Mouse (Mus musculus): ENCODE measurements around the gene Col4a1. TPM values are rescaled to one million over a fixed set of nuclear protein-coding genes. Genes with fewer than 3 reads are reported as not detected.

Gene Col4a1
- polyA plus RNA-seq, 1 experiment from 2014 or later, result 123 TPM

DNA sequence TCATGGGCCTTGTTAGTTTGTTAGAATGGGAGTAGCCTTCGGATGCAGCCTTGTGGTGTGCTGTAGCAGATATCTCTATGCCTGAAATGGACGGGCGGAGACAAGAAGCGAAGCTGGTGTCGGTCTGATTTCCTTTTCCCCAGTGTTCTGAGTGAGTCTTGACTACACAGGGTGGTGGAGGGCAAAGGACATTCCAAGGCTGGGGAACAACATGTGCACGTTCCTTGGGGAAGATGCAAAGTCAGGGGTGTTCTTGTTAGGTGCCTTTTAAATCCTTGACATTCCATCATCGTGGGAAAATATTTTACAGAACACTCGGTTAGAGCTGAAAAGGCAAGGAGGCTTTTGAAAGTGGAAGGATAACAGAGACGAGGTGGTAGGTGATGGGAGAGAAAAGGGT lies 31.8 kb upstream of the Col4a1 start:
- H3K27ac ChIP-seq, result no peak overlapping the region
- no peaks in the 10 kb centered on the region for H3K27me3 ChIP-seq (ENCODE audit: insufficient read depth, poor library complexity, severe bottlenecking)
- no peaks in the 10 kb centered on the region for H3K9me3 ChIP-seq
- 84% methylated on average over 9 of the region's 9 CpGs for WGBS
- peaks cover 30% of the 10 kb centered on the region for H3K4me1 ChIP-seq (replicated peaks)
- no peak for DNase-seq (ENCODE audit: low spot score)
- no peaks in the 10 kb centered on the region for H3K36me3 ChIP-seq
- no peak overlapping the region for H3K4me3 ChIP-seq

DNA sequence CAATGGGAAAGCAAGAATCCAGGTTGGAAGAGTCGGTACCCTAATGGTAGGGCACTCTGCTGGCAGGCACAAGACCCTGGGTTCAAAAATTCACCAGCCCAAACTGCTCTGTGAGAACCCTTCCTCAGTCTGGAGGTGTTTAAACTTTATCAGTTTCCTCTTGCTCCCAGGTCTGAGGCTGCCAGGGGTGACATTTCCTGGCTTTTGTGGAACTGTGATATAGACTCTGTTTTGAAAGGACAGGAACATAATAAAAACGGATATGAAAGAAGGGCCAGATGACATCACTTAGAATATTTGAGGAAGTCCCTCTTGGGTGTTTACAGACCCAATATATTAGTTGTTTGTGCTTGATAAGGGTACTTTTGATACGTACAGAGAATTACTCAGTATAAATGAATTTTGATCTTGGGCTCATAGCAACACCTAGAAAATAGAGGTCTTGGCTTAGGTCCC lies 28.5 kb upstream of the Col4a1 start:
- no peaks in the 10 kb centered on the region for H3K36me3 ChIP-seq
- H3K4me3 ChIP-seq, result no peak overlapping the region
- H3K27ac ChIP-seq, result no peak overlapping the region
- no peaks in the 10 kb centered on the region for H3K27me3 ChIP-seq (ENCODE audit: insufficient read depth, poor library complexity, severe bottlenecking)
- no peak for DNase-seq (ENCODE audit: low spot score)
- 86% methylated on average over 3 of the region's 3 CpGs for WGBS
- H3K9me3 ChIP-seq, result no peaks in the 10 kb centered on the region
- peaks cover 33% of the 10 kb centered on the region for H3K4me1 ChIP-seq (replicated peaks)

DNA sequence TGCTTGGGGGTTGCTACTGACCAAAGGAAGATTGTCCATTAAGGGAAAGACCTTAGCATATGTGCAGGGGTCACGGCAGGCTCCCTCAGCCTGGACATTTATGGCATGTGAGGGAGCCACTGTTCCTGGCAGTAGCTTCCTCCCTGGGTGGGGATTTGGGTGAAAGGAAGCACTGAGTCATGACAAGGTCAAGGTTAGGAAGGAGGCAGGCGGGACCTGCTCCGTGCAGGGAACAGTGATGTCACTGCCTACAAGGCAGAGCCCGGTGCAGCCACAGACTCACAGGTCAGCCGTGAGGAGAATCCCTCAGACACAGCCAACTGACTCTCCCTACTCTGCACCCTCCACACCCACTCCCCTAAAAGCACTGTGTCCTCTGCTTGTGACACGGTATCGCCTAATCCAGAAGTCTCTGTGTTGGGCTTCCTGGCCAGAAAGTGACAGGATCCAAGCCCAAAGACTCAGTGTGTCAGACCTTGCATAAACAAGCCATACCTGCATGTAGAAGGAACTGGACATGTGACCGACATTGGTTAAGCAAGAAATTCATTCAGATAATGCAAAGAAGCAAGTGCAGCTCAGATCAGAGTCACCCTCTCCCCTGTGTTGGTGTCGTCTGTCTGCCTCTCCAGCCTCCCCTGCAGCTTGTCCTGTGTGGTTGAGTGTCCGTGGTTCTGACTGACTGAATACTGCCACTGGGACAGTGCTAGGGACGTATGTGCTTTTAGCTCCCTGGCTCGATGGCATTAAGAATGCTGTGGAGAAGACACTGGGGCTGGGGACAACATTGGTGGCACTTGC lies 27.9 kb upstream of the Col4a1 start:
- H3K27ac ChIP-seq, result peak overlapping the region; percentile 26; the same call in 1 of the 2 replicates
- H3K4me1 ChIP-seq (replicated peaks), result peaks cover 38% of the 10 kb centered on the region
- no peak for DNase-seq (ENCODE audit: low spot score)
- H3K27me3 ChIP-seq (ENCODE audit: insufficient read depth, poor library complexity, severe bottlenecking), result no peaks in the 10 kb centered on the region
- H3K36me3 ChIP-seq, result no peaks in the 10 kb centered on the region
- H3K9me3 ChIP-seq, result no peaks in the 10 kb centered on the region
- 78% methylated on average over 12 of the region's 12 CpGs for WGBS
- no peak overlapping the region for H3K4me3 ChIP-seq

DNA sequence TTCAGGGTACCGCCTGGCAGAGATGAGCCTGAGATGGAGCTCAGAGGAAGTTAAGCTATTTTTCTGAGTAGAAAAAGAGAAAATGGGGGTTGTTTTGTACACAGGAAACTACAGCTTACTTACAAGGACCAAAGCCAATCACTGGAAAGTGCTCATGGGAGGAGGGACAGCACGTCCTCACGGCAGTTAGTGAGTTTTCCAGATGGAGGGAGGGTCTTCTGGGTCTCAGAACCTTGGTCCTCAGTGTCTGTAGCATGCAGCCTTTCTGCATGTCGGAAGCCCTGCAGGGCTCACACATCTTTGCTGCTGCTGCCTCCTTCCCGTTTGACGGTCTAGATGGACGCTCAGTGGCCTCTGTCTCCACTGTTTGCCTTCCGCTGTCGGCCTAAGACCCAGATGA lies 25.9 kb upstream of the Col4a1 start:
- WGBS, result 90% methylated on average over 9 of the region's 9 CpGs
- Histone ChIP-seq H3K4me1 (replicated peaks) (peaks cover 56% of the 10 kb centered on the region), H3K27me3 (ENCODE audit: insufficient read depth, poor library complexity, severe bottlenecking) (no peaks in the 10 kb centered on the region), H3K36me3 (no peaks in the 10 kb centered on the region), H3K9me3 (no peaks in the 10 kb centered on the region), H3K27ac (no peak overlapping the region), H3K4me3 (no peak overlapping the region)
- no peak for DNase-seq (ENCODE audit: low spot score)

DNA sequence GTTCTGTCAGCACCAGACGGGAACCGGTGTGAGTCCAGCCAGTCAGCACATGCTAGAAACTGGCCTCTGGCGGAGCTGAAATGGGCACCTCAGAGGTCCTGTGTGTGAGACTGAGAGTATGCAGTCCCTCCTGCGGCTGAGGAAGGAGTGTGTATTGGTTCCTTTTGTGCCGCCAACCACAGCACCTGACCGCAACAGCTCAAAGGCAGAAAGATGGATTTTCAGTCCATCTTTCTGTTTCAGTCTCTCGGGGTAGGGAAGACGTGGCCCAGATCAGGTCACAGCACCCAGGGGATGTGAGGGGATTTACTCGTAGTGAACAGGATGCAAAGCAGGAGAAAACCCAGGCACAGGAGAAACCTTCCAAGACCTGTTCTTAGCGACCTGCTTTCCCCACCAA lies 25.0 kb upstream of the Col4a1 start:
- H3K27ac ChIP-seq, result no peak overlapping the region
- DNase-seq (ENCODE audit: low spot score), result no peak

DNA sequence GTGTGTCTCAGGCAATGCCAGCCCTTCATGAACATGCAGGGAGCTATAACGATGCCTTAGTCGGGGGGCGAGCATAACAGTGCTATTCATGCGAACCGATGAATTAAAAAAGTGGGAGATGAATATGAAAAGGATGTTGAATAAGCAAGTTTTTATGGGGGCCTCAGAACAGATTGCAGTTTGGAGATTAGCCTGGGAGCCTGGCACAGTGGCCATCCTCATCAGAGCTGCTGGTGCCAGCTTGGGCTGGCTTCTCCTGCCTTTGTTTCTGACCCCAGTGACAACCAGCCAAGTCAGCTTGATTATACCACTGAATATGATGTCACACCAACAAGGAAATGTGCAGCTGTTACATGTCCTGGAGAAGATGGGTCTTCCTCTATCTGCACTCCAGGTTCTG lies 23.7 kb upstream of the Col4a1 start:
- Histone ChIP-seq H3K27me3 (ENCODE audit: insufficient read depth, poor library complexity, severe bottlenecking) (no peaks in the 10 kb centered on the region), H3K4me1 (replicated peaks) (peaks cover 60% of the 10 kb centered on the region), H3K9me3 (no peaks in the 10 kb centered on the region), H3K4me3 (no peak overlapping the region), H3K36me3 (no peaks in the 10 kb centered on the region), H3K27ac (peak overlapping the region; percentile 40; the same call in 1 of the 2 replicates)
- WGBS, result 88% methylated on average over 5 of the region's 5 CpGs
- DNase-seq (ENCODE audit: low spot score), result no peak

More for the DNA sequence above, 25.0 kb upstream of the Col4a1 start:
- Histone ChIP-seq H3K36me3 (no peaks in the 10 kb centered on the region), H3K9me3 (no peaks in the 10 kb centered on the region), H3K27me3 (ENCODE audit: insufficient read depth, poor library complexity, severe bottlenecking) (no peaks in the 10 kb centered on the region), H3K4me3 (no peak overlapping the region), H3K4me1 (replicated peaks) (peaks cover 56% of the 10 kb centered on the region)
- WGBS, result 92% methylated on average over 10 of the region's 10 CpGs

DNA sequence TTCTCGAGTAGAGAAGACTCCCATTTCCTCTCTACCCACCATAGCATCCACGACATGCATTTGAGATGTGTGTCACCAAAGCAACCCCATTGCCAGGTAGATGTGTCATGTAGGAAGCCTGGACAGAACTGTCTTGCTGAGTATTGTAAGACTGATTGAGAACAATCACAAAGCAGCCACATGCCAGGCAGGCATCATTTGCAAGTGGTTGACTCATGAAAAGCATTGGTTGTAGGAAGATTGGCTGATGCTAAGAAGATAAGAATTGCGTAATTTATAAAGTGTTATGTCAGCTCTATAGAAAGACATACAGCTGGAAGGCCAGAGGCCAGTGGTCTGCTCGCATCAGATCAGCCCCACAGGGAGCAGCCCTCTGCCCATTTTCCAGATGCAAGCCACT lies 22.6 kb upstream of the Col4a1 start:
- H3K4me3 ChIP-seq, result no peak overlapping the region
- H3K27me3 ChIP-seq (ENCODE audit: insufficient read depth, poor library complexity, severe bottlenecking), result no peaks in the 10 kb centered on the region
- H3K36me3 ChIP-seq, result no peaks in the 10 kb centered on the region
- 86% methylated on average over 4 of the region's 4 CpGs for WGBS
- H3K4me1 ChIP-seq (replicated peaks), result peaks cover 56% of the 10 kb centered on the region
- no peaks in the 10 kb centered on the region for H3K9me3 ChIP-seq
- no peak for DNase-seq (ENCODE audit: low spot score)
- H3K27ac ChIP-seq, result no peak overlapping the region

DNA sequence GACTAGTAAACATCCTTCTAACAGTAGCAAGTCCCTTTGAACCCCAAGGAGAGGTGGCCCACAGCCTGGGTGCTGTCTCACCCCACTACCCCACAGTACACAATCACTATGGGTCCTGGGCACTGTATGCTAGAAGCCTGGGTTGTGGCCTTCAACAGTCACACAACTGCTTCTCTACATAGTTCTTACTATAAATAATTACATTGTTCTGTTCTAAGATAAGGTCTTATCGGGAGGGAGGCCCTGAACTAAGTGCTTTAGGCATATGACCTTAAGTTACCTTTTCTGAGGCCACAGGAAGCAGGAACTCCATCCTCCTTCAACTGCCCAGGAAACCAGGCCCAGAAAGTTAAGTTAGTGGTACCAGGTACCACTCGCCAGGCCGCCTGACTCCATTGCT lies 21.9 kb upstream of the Col4a1 start:
- Histone ChIP-seq H3K4me3 (no peak overlapping the region), H3K4me1 (replicated peaks) (peaks cover 48% of the 10 kb centered on the region), H3K36me3 (no peaks in the 10 kb centered on the region), H3K27ac (no peak overlapping the region), H3K27me3 (ENCODE audit: insufficient read depth, poor library complexity, severe bottlenecking) (no peaks in the 10 kb centered on the region), H3K9me3 (no peaks in the 10 kb centered on the region)
- DNase-seq (ENCODE audit: low spot score), result no peak
- 90% methylated on average over 3 of the region's 3 CpGs for WGBS

DNA sequence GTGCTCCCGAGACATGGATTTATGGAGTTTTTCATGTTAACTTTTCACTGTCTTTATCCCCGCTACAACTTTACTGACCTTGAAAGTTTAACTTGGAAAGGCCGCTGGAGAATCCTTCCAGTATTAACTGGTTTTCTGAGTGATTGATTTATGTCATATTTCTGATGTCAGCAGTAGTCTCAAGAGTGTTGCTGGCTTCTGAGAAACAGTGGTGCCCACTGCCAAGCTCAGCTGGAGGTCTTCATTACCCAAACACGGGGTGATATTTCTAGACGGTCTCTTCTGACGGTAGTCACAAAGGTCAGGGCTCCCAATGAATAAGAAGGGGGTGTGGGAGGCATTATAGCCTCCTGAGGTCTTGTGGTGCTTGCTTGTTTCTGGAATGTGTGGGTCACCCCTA lies 21.1 kb upstream of the Col4a1 start:
- no peak for DNase-seq (ENCODE audit: low spot score)
- WGBS, result 65% methylated on average over 6 of the region's 6 CpGs
- H3K36me3 ChIP-seq, result no peaks in the 10 kb centered on the region
- peaks cover 48% of the 10 kb centered on the region for H3K4me1 ChIP-seq (replicated peaks)
- no peaks in the 10 kb centered on the region for H3K9me3 ChIP-seq
- H3K4me3 ChIP-seq, result no peak overlapping the region
- H3K27ac ChIP-seq, result no peak overlapping the region
- no peaks in the 10 kb centered on the region for H3K27me3 ChIP-seq (ENCODE audit: insufficient read depth, poor library complexity, severe bottlenecking)

DNA sequence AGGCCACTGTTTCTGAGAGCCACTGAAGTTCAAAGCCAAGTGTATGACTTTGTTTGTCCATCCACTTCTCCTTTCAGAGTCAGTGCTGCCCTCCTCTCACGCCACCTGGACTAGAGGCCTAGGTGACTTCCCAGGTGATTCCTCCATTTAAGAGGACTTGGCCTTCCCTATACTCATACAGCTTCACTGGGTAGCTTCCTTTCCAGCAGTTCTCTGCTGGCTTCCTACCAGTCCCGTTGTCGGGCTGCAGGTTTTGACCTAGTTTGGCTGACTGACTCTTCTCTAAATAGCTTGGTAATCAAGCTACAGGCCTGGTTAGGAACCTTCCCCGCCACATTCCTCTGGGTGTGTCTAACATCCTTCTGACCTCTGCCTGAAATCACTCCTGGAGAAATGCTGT lies 18.9 kb upstream of the Col4a1 start:
- H3K4me1 ChIP-seq (replicated peaks), result peaks cover 53% of the 10 kb centered on the region
- no peak overlapping the region for H3K27ac ChIP-seq
- H3K36me3 ChIP-seq, result no peaks in the 10 kb centered on the region
- H3K4me3 ChIP-seq, result no peak overlapping the region
- DNase-seq (ENCODE audit: low spot score), result no peak
- WGBS, result 77% methylated on average over 4 of the region's 4 CpGs
- no peaks in the 10 kb centered on the region for H3K9me3 ChIP-seq
- no peaks in the 10 kb centered on the region for H3K27me3 ChIP-seq (ENCODE audit: insufficient read depth, poor library complexity, severe bottlenecking)

DNA sequence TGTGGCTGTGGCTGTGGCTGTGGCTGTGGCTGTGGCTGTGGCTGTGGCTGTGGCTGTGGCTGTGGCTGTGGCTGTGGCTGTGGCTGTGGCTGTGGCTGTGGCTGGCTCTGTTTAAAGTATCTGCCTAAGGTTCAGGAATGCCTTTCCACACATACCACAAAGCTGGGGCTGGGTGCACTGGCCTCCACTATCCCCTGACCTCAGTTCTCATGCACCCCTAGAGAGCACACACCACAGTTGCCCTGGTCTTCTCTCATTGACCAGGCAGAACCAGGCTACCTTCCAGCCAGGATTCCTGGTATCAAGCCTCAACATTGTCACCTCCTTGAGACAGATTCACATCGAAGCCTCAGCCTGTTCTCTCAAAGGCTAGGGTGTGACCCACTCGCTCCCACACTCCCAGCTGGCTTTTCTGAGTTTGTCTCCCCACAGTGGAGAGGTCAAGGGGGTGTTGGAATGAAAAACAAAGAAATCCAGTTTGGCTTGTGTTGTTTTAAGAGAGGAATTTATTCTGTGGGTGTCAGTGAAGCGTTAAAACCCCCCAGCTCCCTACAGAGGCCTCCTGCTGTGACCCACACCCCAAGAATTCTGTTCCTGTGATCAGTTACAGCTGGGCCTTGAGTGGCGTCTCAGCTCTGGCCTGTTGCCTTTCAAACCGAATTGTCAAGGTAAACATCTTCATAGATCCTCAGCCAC lies 15.2 kb upstream of the Col4a1 start:
- no peak for DNase-seq (ENCODE audit: low spot score)
- Histone ChIP-seq H3K27ac (peak overlapping the region; percentile 40; the same call in 1 of the 2 replicates), H3K27me3 (ENCODE audit: insufficient read depth, poor library complexity, severe bottlenecking) (no peaks in the 10 kb centered on the region), H3K4me3 (no peak overlapping the region), H3K36me3 (no peaks in the 10 kb centered on the region), H3K9me3 (no peaks in the 10 kb centered on the region), H3K4me1 (replicated peaks) (peaks cover 31% of the 10 kb centered on the region)
- WGBS, result 50% methylated on average over 5 of the region's 5 CpGs

DNA sequence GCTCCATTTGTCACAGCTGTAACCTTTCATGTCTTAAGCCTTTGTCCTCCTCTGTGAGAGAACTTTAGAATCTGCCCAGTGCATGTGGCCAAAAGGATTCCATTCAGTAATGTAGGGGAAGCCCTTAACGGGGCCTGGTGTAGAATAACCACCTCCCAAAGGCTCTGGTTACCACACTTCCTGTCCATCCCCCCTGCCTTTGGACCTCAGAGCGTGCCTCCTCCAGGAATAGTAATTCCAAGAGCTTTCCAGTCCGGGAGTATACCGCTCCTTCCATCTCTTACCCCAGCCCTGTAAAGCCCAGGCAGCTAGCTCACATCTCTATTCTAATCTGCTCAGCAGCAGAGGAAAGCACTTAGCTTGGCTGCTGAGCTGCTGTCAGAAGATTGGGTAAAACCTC lies 14.7 kb upstream of the Col4a1 start:
- DNase-seq (ENCODE audit: low spot score), result no peak
- H3K27ac ChIP-seq, result peak overlapping the region; percentile 40
- no peaks in the 10 kb centered on the region for H3K27me3 ChIP-seq (ENCODE audit: insufficient read depth, poor library complexity, severe bottlenecking)
- H3K4me3 ChIP-seq, result no peak overlapping the region
- H3K9me3 ChIP-seq, result no peaks in the 10 kb centered on the region
- H3K36me3 ChIP-seq, result no peaks in the 10 kb centered on the region
- WGBS, result 59% methylated on average over 4 of the region's 4 CpGs
- H3K4me1 ChIP-seq (replicated peaks), result peaks cover 31% of the 10 kb centered on the region

DNA sequence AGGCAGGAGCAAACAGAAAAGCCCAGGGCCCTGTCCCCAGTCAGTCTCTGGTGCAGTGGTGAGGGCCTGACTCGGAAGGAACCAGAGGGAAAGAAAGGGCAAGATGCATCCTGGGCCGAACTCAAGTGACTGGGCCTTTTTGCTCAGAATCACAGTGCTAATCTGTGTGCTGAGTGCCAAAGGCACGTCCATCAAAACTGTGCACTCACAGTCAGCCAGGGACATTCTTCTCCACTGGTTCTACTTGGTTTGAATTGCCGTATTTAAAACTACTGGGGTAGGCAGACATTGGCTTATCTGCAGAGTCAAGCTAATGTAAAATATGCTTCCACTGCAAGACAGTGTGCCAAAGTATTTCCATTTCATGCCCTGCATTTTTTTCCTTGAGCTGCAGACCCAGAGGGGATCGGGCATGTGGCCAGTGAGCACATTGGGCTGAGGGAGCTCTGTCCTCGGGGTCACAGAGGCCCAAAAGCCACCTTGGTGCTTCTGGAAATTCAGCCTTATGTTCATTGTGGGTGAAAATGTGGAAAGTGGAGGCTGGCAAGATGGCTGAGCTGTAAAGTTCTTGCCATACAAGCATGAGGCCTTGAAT lies 12.3 kb upstream of the Col4a1 start:
- peaks cover 23% of the 10 kb centered on the region for H3K4me1 ChIP-seq (replicated peaks)
- DNase-seq (ENCODE audit: low spot score), result no peak
- WGBS, result 85% methylated on average over 6 of the region's 6 CpGs

More for the DNA sequence above, 12.3 kb upstream of the Col4a1 start:
- Histone ChIP-seq H3K27me3 (ENCODE audit: insufficient read depth, poor library complexity, severe bottlenecking) (no peaks in the 10 kb centered on the region), H3K27ac (0 out of 2 replicates have a peak overlapping the region, but pooled peaks have one; percentile 6), H3K9me3 (no peaks in the 10 kb centered on the region), H3K36me3 (no peaks in the 10 kb centered on the region), H3K4me3 (no peak overlapping the region)
